Mouse (Mus musculus) embryo, embryonic 11.5 days (tissue): Measurements from ENCODE around the gene 0610030E20Rik.

Experiments
- DNase-seq: peaks from one replicate; pipeline ENCODE4 v3.0.0-alpha.2; 2012; ENCODE audit warnings: low read depth, low spot score

The 0610030E20Rik gene

GRCm38 (mm10) chr6:72390795-72391521 lies 43.8 kb downstream of the 0610030E20Rik start:
- no peak for DNase-seq

GRCm38 (mm10) chr6:72392341-72392740 lies 45.2 kb downstream of the 0610030E20Rik start:
- DNase-seq, result no peak

- no peak for DNase-seq
Measured at GRCm38 (mm10) chr6:72396837-72397251, 49.7 kb downstream of the 0610030E20Rik start.

GRCm38 (mm10) chr6:72399967-72400366 lies 52.9 kb downstream of the 0610030E20Rik start:
- no peak for DNase-seq

GRCm38 (mm10) chr6:72401875-72402274 lies 54.8 kb downstream of the 0610030E20Rik start:
- no peak for DNase-seq
